Mouse (Mus musculus): ENCODE measurements around the gene Pan3. TPM values are rescaled to one million over a fixed set of nuclear protein-coding genes. Genes with fewer than 3 reads are reported as not detected.

The Pan3 gene
- total RNA-seq, 1 experiment: 57.3 TPM

DNA sequence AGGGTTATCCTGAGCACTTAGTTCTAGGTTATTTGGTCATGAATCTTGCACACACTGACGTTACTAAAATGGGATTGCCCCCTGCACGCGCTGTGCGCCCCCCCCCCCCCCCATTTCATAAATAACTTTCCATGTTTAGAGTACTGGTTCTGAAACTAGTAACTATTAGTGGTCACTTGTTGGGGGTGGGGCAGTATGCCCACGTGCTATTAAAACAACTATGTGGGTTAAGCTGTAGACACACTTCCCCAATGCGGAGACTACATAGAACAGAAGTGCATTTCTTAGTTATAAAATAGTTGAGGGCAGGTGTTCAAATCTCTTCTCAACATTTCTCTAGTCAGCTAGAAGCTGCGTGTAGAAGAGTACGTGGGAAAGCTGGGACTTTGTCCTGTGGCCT, 63.7 kb downstream of the Pan3 start:
- 0 out of 4 replicates have a peak, but pooled peaks cover 0 to under 1% of the 10 kb centered on the region in 2 experiments for H3K4me1 ChIP-seq (ENCODE audit: control insufficient read depth in 2 of 2, insufficient read depth in 2 of 2, low read length in 2 of 2, poor library complexity in 1 of 2)
- in situ Hi-C loops (cut with MboI; ENCODE audit: low sequenced_read_pairs in 2 of 2, unreplicated experiment in 2 of 2): no loop called here
- TF ChIP-seq ZNF384 (IDR thresholded peaks at IDR 0.05; ENCODE audit: low read depth, low read length) (no peak), CHD2 (IDR thresholded peaks at IDR 0.05; ENCODE audit: low read depth, low read length) (no peak), ZC3H11A (IDR thresholded peaks at IDR 0.05; ENCODE audit: borderline replicate concordance, low read depth, low read length) (no peak), MAFK (IDR thresholded peaks at IDR 0.05; ENCODE audit: insufficient read depth, low read depth, low read length) (no peak), HCFC1 (IDR thresholded peaks at IDR 0.05; ENCODE audit: borderline replicate concordance, insufficient read depth, low read length) (no peak)
- H3K9me3 ChIP-seq (ENCODE audit: control insufficient read depth, insufficient read depth, low read depth, low read length): no peaks in the 10 kb centered on the region
- no peak overlapping the region for H3K27ac ChIP-seq (ENCODE audit: insufficient read depth, low read depth, low read length, poor library complexity, severe bottlenecking)
- no peak for DNase-seq (ENCODE audit: low read depth, low spot score)
- H3K36me3 ChIP-seq (ENCODE audit: control insufficient read depth, insufficient read depth, low read length, poor library complexity, severe bottlenecking): no peaks in the 10 kb centered on the region
- no peak overlapping the region for H3K4me3 ChIP-seq (ENCODE audit: insufficient read depth in 1 of 2, low read depth in 1 of 2, low read length in 2 of 2, poor library complexity in 1 of 2, severe bottlenecking in 1 of 2)
- no peak overlapping the region for H3K9ac ChIP-seq (ENCODE audit: insufficient read depth, low read depth, low read length, poor library complexity, severe bottlenecking)

DNA sequence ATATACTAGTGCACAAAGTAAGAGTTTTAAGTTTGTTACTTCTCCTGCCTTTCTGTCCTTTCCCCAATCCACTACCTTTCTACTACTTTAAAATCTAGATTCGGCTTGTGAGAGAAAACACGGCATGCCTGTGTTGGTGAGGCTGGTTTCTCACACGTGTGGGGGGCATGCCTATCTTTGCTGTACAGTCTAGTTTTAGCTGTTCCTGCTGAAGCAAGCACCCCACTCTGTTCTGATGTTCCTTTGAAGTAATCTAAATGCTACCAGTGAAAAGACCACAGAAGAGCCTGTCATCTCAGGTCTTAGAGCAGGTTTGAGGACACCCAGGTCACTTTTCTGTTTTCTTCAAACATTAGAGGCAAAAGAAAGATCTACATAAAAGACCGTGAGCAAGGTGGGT, 64.4 kb downstream of the Pan3 start:
- H3K9ac ChIP-seq (ENCODE audit: insufficient read depth, low read depth, low read length, poor library complexity, severe bottlenecking): no peak overlapping the region
- H3K27ac ChIP-seq (ENCODE audit: insufficient read depth, low read depth, low read length, poor library complexity, severe bottlenecking): no peak overlapping the region
- 0 out of 4 replicates have a peak, but pooled peaks cover 0 to 2% of the 10 kb centered on the region in 2 experiments for H3K4me1 ChIP-seq (ENCODE audit: control insufficient read depth in 2 of 2, insufficient read depth in 2 of 2, low read length in 2 of 2, poor library complexity in 1 of 2)
- no peak for DNase-seq (ENCODE audit: low read depth, low spot score)
- no peaks in the 10 kb centered on the region for H3K9me3 ChIP-seq (ENCODE audit: control insufficient read depth, insufficient read depth, low read depth, low read length)
- no peak overlapping the region for H3K4me3 ChIP-seq (ENCODE audit: insufficient read depth in 1 of 2, low read depth in 1 of 2, low read length in 2 of 2, poor library complexity in 1 of 2, severe bottlenecking in 1 of 2)
- TF ChIP-seq ZNF384 (IDR thresholded peaks at IDR 0.05; ENCODE audit: low read depth, low read length) (no peak), CHD2 (IDR thresholded peaks at IDR 0.05; ENCODE audit: low read depth, low read length) (no peak), HCFC1 (IDR thresholded peaks at IDR 0.05; ENCODE audit: borderline replicate concordance, insufficient read depth, low read length) (no peak), MAFK (IDR thresholded peaks at IDR 0.05; ENCODE audit: insufficient read depth, low read depth, low read length) (no peak), ZC3H11A (IDR thresholded peaks at IDR 0.05; ENCODE audit: borderline replicate concordance, low read depth, low read length) (no peak)
- no peaks in the 10 kb centered on the region for H3K36me3 ChIP-seq (ENCODE audit: control insufficient read depth, insufficient read depth, low read length, poor library complexity, severe bottlenecking)
- in situ Hi-C loops (cut with MboI; ENCODE audit: low sequenced_read_pairs in 2 of 2, unreplicated experiment in 2 of 2): no loop called here

GRCm38 (mm10) chr5:147494791-147495376, 64.9 kb downstream of the Pan3 start:
- Histone ChIP-seq H3K36me3 (ENCODE audit: control insufficient read depth, insufficient read depth, low read length, poor library complexity, severe bottlenecking) (no peaks in the 10 kb centered on the region), H3K27ac (ENCODE audit: insufficient read depth, low read depth, low read length, poor library complexity, severe bottlenecking) (no peak overlapping the region), H3K9me3 (ENCODE audit: control insufficient read depth, insufficient read depth, low read depth, low read length) (no peaks in the 10 kb centered on the region), H3K4me3 (ENCODE audit: insufficient read depth in 1 of 2, low read depth in 1 of 2, low read length in 2 of 2, poor library complexity in 1 of 2, severe bottlenecking in 1 of 2) (no peak overlapping the region), H3K9ac (ENCODE audit: insufficient read depth, low read depth, low read length, poor library complexity, severe bottlenecking) (no peak overlapping the region), H3K4me1 (ENCODE audit: control insufficient read depth in 2 of 2, insufficient read depth in 2 of 2, low read length in 2 of 2, poor library complexity in 1 of 2) (0 out of 4 replicates have a peak, but pooled peaks cover 0 to 2% of the 10 kb centered on the region in 2 experiments)
- DNase-seq (ENCODE audit: low read depth, low spot score): no peak
- no peak for TF ChIP-seq MAFK (IDR thresholded peaks at IDR 0.05; ENCODE audit: insufficient read depth, low read depth, low read length)
- TF ChIP-seq ZC3H11A (IDR thresholded peaks at IDR 0.05; ENCODE audit: borderline replicate concordance, low read depth, low read length): no peak
- TF ChIP-seq CHD2 (IDR thresholded peaks at IDR 0.05; ENCODE audit: low read depth, low read length): no peak
- TF ChIP-seq ZNF384 (IDR thresholded peaks at IDR 0.05; ENCODE audit: low read depth, low read length): no peak
- TF ChIP-seq HCFC1 (IDR thresholded peaks at IDR 0.05; ENCODE audit: borderline replicate concordance, insufficient read depth, low read length): no peak
- in situ Hi-C loops (cut with MboI; ENCODE audit: low sequenced_read_pairs in 2 of 2, unreplicated experiment in 2 of 2): no loop called here

DNA sequence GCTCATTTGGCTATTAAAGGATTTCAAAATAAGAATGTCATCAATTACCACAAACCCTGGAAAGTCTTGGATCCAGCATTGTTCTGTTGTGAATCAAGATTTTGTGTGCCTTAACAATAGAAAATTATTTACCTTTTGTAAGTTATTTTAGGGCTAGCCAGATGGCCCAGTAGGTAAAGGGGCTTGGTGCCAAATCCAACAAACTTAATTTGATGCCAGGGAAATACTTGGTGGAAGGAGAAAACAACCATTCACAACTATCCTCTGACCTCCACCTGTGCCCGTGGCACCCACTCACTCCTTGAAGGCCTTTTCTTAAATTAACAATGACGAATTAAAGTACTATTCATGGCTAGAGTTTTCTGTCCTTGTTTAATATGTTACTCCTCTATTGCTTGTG, 66.0 kb downstream of the Pan3 start:
- no peak overlapping the region for H3K4me3 ChIP-seq (ENCODE audit: insufficient read depth in 1 of 2, low read depth in 1 of 2, low read length in 2 of 2, poor library complexity in 1 of 2, severe bottlenecking in 1 of 2)
- no peaks in the 10 kb centered on the region for H3K9me3 ChIP-seq (ENCODE audit: control insufficient read depth, insufficient read depth, low read depth, low read length)
- no peak for TF ChIP-seq ZNF384 (IDR thresholded peaks at IDR 0.05; ENCODE audit: low read depth, low read length)
- TF ChIP-seq ZC3H11A (IDR thresholded peaks at IDR 0.05; ENCODE audit: borderline replicate concordance, low read depth, low read length): no peak
- no peak for TF ChIP-seq MAFK (IDR thresholded peaks at IDR 0.05; ENCODE audit: insufficient read depth, low read depth, low read length)
- no peak for TF ChIP-seq CHD2 (IDR thresholded peaks at IDR 0.05; ENCODE audit: low read depth, low read length)
- no peak for TF ChIP-seq HCFC1 (IDR thresholded peaks at IDR 0.05; ENCODE audit: borderline replicate concordance, insufficient read depth, low read length)
- H3K36me3 ChIP-seq (ENCODE audit: control insufficient read depth, insufficient read depth, low read length, poor library complexity, severe bottlenecking): no peaks in the 10 kb centered on the region
- H3K4me1 ChIP-seq (ENCODE audit: control insufficient read depth in 2 of 2, insufficient read depth in 2 of 2, low read length in 2 of 2, poor library complexity in 1 of 2): 0 out of 4 replicates have a peak, but pooled peaks cover 0 to 2% of the 10 kb centered on the region in 2 experiments
- no peak overlapping the region for H3K9ac ChIP-seq (ENCODE audit: insufficient read depth, low read depth, low read length, poor library complexity, severe bottlenecking)
- in situ Hi-C loops (cut with MboI; ENCODE audit: low sequenced_read_pairs in 2 of 2, unreplicated experiment in 2 of 2): no loop called here
- no peak overlapping the region for H3K27ac ChIP-seq (ENCODE audit: insufficient read depth, low read depth, low read length, poor library complexity, severe bottlenecking)
- DNase-seq (ENCODE audit: low read depth, low spot score): no peak
